Mouse (Mus musculus): ENCODE results near the gene Coq8a.
A peak's percentile ranks its signal among the peaks of the same experiment; 100 is the strongest.

Gene Coq8a

GRCm38 (mm10) chr1:180198959-180199714 lies at the start of gene Coq8a:
TSS of gene Coq8a (minus strand) at chr1:180199602.
- peak in 1 of 2 experiments; percentile 5 for DNase-seq (ENCODE audit: low read depth in 2 of 2, low spot score in 2 of 2)

GRCm38 (mm10) chr1:180248593-180249146 lies 49.3 kb upstream of the Coq8a start:
- no peak for DNase-seq (ENCODE audit: low read depth in 2 of 2, low spot score in 2 of 2)

- no peak for DNase-seq (ENCODE audit: low read depth in 2 of 2, low spot score in 2 of 2)
These were observed 48.5 kb upstream of the Coq8a start for GRCm38 (mm10) chr1:180247901-180248300.

GRCm38 (mm10) chr1:180245741-180246507 lies 46.5 kb upstream of the Coq8a start:
- no peak for DNase-seq (ENCODE audit: low read depth in 2 of 2, low spot score in 2 of 2)

GRCm38 (mm10) chr1:180231729-180232128 lies 32.3 kb upstream of the Coq8a start:
- DNase-seq (ENCODE audit: low read depth in 2 of 2, low spot score in 2 of 2), result no peak

GRCm38 (mm10) chr1:180230580-180230979 lies 31.2 kb upstream of the Coq8a start:
- peak in 1 of 2 experiments; percentile 39 for DNase-seq (ENCODE audit: low read depth in 2 of 2, low spot score in 2 of 2)

- DNase-seq (ENCODE audit: low read depth in 2 of 2, low spot score in 2 of 2), result no peak
These were observed 30.5 kb upstream of the Coq8a start for GRCm38 (mm10) chr1:180229906-180230305.

GRCm38 (mm10) chr1:180228854-180229253 lies 29.5 kb upstream of the Coq8a start:
- DNase-seq (ENCODE audit: low read depth in 2 of 2, low spot score in 2 of 2), result no peak

- DNase-seq (ENCODE audit: low read depth in 2 of 2, low spot score in 2 of 2), result no peak
These were observed 27.4 kb upstream of the Coq8a start for GRCm38 (mm10) chr1:180226766-180227165.

GRCm38 (mm10) chr1:180226221-180226713 lies 26.9 kb upstream of the Coq8a start:
- peak; percentile 24 to 43 for DNase-seq (ENCODE audit: low read depth in 2 of 2, low spot score in 2 of 2)

GRCm38 (mm10) chr1:180225500-180226220 lies 26.3 kb upstream of the Coq8a start:
- DNase-seq (ENCODE audit: low read depth in 2 of 2, low spot score in 2 of 2), result peak in 1 of 2 experiments; percentile 41

GRCm38 (mm10) chr1:180222007-180222406 lies 22.6 kb upstream of the Coq8a start:
- DNase-seq (ENCODE audit: low read depth in 2 of 2, low spot score in 2 of 2), result no peak

GRCm38 (mm10) chr1:180220791-180221542 lies 21.6 kb upstream of the Coq8a start:
- DNase-seq (ENCODE audit: low read depth in 2 of 2, low spot score in 2 of 2), result no peak

- DNase-seq (ENCODE audit: low read depth in 2 of 2, low spot score in 2 of 2), result no peak
These were observed 17.3 kb upstream of the Coq8a start for GRCm38 (mm10) chr1:180216541-180217276.

GRCm38 (mm10) chr1:180215044-180215443 lies 15.6 kb upstream of the Coq8a start:
- peak; percentile 44 to 59 for DNase-seq (ENCODE audit: low read depth in 2 of 2, low spot score in 2 of 2)

GRCm38 (mm10) chr1:180212911-180213310 lies 13.5 kb upstream of the Coq8a start:
- no peak for DNase-seq (ENCODE audit: low read depth in 2 of 2, low spot score in 2 of 2)

GRCm38 (mm10) chr1:180210781-180211271 lies 11.4 kb upstream of the Coq8a start:
- no peak for DNase-seq (ENCODE audit: low read depth in 2 of 2, low spot score in 2 of 2)

GRCm38 (mm10) chr1:180210031-180210432 lies 10.6 kb upstream of the Coq8a start:
- no peak for DNase-seq (ENCODE audit: low read depth in 2 of 2, low spot score in 2 of 2)

GRCm38 (mm10) chr1:180208370-180208769 lies 9.0 kb upstream of the Coq8a start:
- no peak for DNase-seq (ENCODE audit: low read depth in 2 of 2, low spot score in 2 of 2)

- no peak for DNase-seq (ENCODE audit: low read depth in 2 of 2, low spot score in 2 of 2)
These were observed 1.3 kb upstream of the Coq8a start for GRCm38 (mm10) chr1:180200722-180201121.

Data from CD8-positive naive resting alpha-beta T cell, adult 2 months (primary cell).